In the genomic region with DNA sequence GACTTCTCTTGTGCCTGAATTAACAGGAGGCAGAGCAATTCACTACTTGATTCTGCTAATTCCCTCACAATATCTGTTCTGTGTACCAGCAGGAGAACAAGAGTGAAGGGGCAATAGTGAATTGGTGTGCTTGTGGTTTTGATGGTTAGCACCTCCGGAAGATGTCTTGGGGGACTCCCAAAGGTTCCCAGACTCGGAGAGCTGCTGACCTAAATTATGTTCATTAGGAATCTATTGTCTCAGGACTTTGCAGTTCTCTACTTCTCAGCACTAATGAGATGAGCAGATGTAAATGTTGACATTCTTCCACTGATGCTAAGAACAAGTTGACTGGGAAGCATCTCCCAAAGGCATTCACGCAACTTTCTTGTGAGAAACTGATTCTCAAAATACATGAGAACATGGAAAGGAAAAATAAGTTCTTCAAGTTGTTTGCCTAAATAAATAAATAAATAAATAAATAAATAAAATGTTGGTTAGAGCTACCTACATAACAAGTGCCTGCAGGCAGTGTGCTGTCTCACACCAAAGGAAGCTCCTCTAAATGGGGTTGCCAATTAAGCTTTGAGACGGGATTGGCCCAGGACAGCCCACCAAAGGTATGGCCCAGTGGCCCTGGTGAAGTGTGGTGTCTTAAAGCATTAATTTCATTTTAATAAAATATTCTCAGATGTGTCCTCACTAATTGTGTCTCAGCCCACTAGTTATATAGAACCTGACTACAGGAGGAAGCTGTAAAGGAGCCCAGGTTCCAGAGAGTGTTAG, we compare ENCODE assay signal across 20 mouse cellular contexts.
DNase-seq lines count a peak whose midpoint lies in the region; ATAC-seq lines count a peak whose summit lies in the region.
"Had no signal": no experiment of that assay in that cellular context is flagged by ENCODE, and none has a peak within 500 bp of the region (broad histone marks: within the 10 kb centered on the region; RNA-seq: fewer than 3 reads in every experiment).

No protein-coding gene starts in this region.

- H3K9me3 ChIP-seq in forebrain, embryonic 15.5 days, result no peaks in the 10 kb centered on the region
- no peaks in the 10 kb centered on the region for H3K9me3 ChIP-seq in forebrain, embryonic 10.5 days
- no peaks in the 10 kb centered on the region for H3K9me3 ChIP-seq in neural tube, embryonic 14.5 days (ENCODE audit: control insufficient read depth, low read length)
- no peaks in the 10 kb centered on the region for H3K9me3 ChIP-seq in neural tube, embryonic 15.5 days (replicated peaks)
- H3K9me3 ChIP-seq: embryonic facial prominence, embryonic 13.5 days; G1E; heart, embryonic 10.5 days; hindbrain, embryonic 12.5 days had no signal

- no peak overlapping the region for H3K9ac ChIP-seq in forebrain, embryonic 15.5 days (replicated peaks)
- H3K9ac ChIP-seq in neural tube, embryonic 14.5 days (replicated peaks; ENCODE audit: low read depth, low read length), result no peak overlapping the region
- H3K9ac ChIP-seq in neural tube, embryonic 15.5 days (replicated peaks), result no peak overlapping the region
- H3K9ac ChIP-seq: embryonic facial prominence, embryonic 13.5 days; hindbrain, embryonic 12.5 days had no signal

- H3K27me3 ChIP-seq in forebrain, embryonic 15.5 days, result no peaks in the 10 kb centered on the region
- H3K27me3 ChIP-seq in forebrain, embryonic 10.5 days (ENCODE audit: poor library complexity, severe bottlenecking), result no peaks in the 10 kb centered on the region
- H3K27me3 ChIP-seq in neural tube, embryonic 14.5 days (ENCODE audit: control insufficient read depth, insufficient read depth, low read length), result no peaks in the 10 kb centered on the region
- no peaks in the 10 kb centered on the region for H3K27me3 ChIP-seq in neural tube, embryonic 15.5 days (replicated peaks)
- H3K27me3 ChIP-seq: embryonic facial prominence, embryonic 13.5 days; hindbrain, embryonic 12.5 days had no signal

- peak; percentile 4 for DNase-seq in embryo, embryonic 10.5 days (ENCODE audit: low spot score)
- DNase-seq in embryo, embryonic 9.5 days (ENCODE audit: extremely low spot score), result no peak
- no peak for DNase-seq in forebrain, embryonic 10.5 days (ENCODE audit: extremely low spot score, low spot score)
- no peak for DNase-seq in left cerebral cortex, postnatal 4 days
- DNase-seq: adrenal gland, postnatal 10 days; B cell, adult 2 months; cerebellum, adult 11 months; cerebellum, adult 8-10 months; gastrocnemius, postnatal 10 days; heart, postnatal 4 days had no signal

- no peak overlapping the region for H3K27ac ChIP-seq in forebrain, embryonic 15.5 days (replicated peaks)
- no peak overlapping the region for H3K27ac ChIP-seq in forebrain, embryonic 10.5 days
- no peak overlapping the region for H3K27ac ChIP-seq in neural tube, embryonic 14.5 days (ENCODE audit: low read depth, low read length)
- H3K27ac ChIP-seq in neural tube, embryonic 15.5 days (replicated peaks), result no peak overlapping the region
- H3K27ac ChIP-seq: embryonic facial prominence, embryonic 13.5 days; heart, embryonic 10.5 days; hindbrain, embryonic 12.5 days had no signal

- no peak overlapping the region for H3K4me3 ChIP-seq in forebrain, embryonic 15.5 days
- no peak overlapping the region for H3K4me3 ChIP-seq in forebrain, embryonic 10.5 days
- H3K4me3 ChIP-seq in neural tube, embryonic 14.5 days (ENCODE audit: low read depth, low read length), result no peak overlapping the region
- no peak overlapping the region for H3K4me3 ChIP-seq in neural tube, embryonic 15.5 days (replicated peaks)
- H3K4me3 ChIP-seq: embryonic facial prominence, embryonic 13.5 days; heart, embryonic 10.5 days; hindbrain, embryonic 12.5 days had no signal

- no peak overlapping the region for H3K4me2 ChIP-seq in forebrain, embryonic 15.5 days (replicated peaks)
- no peak overlapping the region for H3K4me2 ChIP-seq in neural tube, embryonic 14.5 days (ENCODE audit: low read depth, low read length)
- H3K4me2 ChIP-seq in neural tube, embryonic 15.5 days, result no peak overlapping the region
- H3K4me2 ChIP-seq: embryonic facial prominence, embryonic 13.5 days; hindbrain, embryonic 12.5 days had no signal

- 0 out of 2 replicates have a peak, but pooled peaks have one; percentile 53 for ATAC-seq in forebrain, embryonic 15.5 days (replicated peaks)
- ATAC-seq in neural tube, embryonic 14.5 days (ENCODE audit: low read depth), result peak; percentile 60; the same call in 1 of the 2 replicates
- no peak for ATAC-seq in neural tube, embryonic 15.5 days (ENCODE audit: low FRiP score)
- ATAC-seq: CD4-positive, CD25-positive, alpha-beta regulatory T cell, adult 4 months; hindbrain, embryonic 16.5 days; inflammation-experienced regulatory T-cells, adult 6 months had no signal

- intact Hi-C loops in left cerebral cortex, postnatal 4 days (cut with DNase I), result no loop called here

- H3K36me3 ChIP-seq in forebrain, embryonic 15.5 days, result no peaks in the 10 kb centered on the region
- no peaks in the 10 kb centered on the region for H3K36me3 ChIP-seq in forebrain, embryonic 10.5 days (replicated peaks)
- no peaks in the 10 kb centered on the region for H3K36me3 ChIP-seq in neural tube, embryonic 14.5 days (ENCODE audit: control insufficient read depth, insufficient read depth, low read length)
- no peaks in the 10 kb centered on the region for H3K36me3 ChIP-seq in neural tube, embryonic 15.5 days
- H3K36me3 ChIP-seq: embryonic facial prominence, embryonic 13.5 days; G1E; heart, embryonic 10.5 days; hindbrain, embryonic 12.5 days had no signal

- H3K4me1 ChIP-seq in forebrain, embryonic 15.5 days, result peaks cover 5% of the 10 kb centered on the region; the same call in 1 of the 2 replicates
- H3K4me1 ChIP-seq in forebrain, embryonic 10.5 days, result peaks cover 9% of the 10 kb centered on the region
- H3K4me1 ChIP-seq in neural tube, embryonic 14.5 days (ENCODE audit: control insufficient read depth, insufficient read depth, low read length), result no peaks in the 10 kb centered on the region
- H3K4me1 ChIP-seq in neural tube, embryonic 15.5 days, result no peaks in the 10 kb centered on the region
- H3K4me1 ChIP-seq: embryonic facial prominence, embryonic 13.5 days; heart, embryonic 10.5 days; hindbrain, embryonic 12.5 days had no signal

- WGBS in forebrain, embryonic 15.5 days, result 49% methylated on average over 4 of the region's 4 CpGs
- 89% methylated on average over 4 of the region's 4 CpGs for WGBS in forebrain, embryonic 10.5 days
- WGBS in neural tube, embryonic 14.5 days, result 83% methylated on average over 4 of the region's 4 CpGs
- WGBS in neural tube, embryonic 15.5 days, result 83% methylated on average over 4 of the region's 4 CpGs
